Mouse (Mus musculus): Measurements from ENCODE around the gene Cyba. TPM values are rescaled to one million over a fixed set of nuclear protein-coding genes. Genes with fewer than 3 reads are reported as not detected.

The Cyba gene
- polyA plus RNA-seq, 1 experiment from 2014 or later, result 220 TPM

DNA sequence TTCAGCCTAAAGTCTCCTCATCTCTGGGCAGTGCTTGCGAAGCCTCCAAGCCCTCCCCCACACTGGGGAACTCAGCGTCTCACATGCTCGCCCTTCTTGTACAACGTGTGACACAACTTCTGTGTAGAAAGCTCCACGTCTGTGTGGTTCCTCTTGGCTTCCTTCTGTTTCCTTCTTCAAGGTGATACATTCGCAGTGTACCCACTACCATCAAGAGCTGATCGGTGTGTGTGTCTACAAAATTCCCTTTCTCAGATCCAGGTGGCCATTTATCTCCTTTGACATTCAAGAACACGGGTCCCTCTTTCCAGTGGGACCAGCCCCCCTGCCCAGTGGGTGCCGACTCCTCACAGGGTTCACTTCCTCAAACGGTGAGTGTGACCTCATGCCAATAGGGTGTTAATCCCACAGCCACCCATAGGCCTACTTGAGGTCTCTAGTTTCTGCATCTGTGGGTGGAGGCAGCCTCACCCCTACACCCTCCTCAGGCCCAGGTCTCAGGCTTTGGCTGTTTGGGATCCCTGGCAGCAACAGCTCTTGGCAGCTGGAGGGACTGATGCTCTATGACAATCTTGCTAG, 2.6 kb downstream of the Cyba start:
- no peak for TF ChIP-seq EP300 (IDR thresholded peaks at IDR 0.05; ENCODE audit: low read depth)
- TF ChIP-seq CTCF (IDR thresholded peaks at IDR 0.05; ENCODE audit: low read depth), result peak; percentile 42; the same call in 1 of the 2 replicates

DNA sequence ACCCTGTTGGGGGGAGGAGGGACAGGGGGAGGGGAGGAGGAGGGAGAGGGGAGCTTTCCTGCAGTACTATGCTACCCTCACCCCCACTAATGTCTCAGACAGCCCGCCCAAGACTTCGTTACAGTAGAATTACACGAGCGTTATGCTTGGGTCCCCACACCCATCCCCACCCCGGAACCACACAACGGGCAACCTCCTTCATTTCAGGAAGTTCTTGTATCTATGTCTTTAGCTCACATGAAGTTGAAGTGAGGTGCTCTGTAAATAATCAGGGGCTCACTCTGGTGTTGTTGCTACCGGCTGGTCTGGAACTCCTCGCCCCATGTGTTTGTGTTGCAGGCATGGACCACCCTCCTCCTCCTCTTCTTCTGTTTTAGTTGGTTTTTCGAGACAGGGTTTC, 4.6 kb downstream of the Cyba start:
- peak overlapping the region; percentile 26; the same call in 1 of the 2 replicates for H3K4me2 ChIP-seq (ENCODE audit: low read depth, low read length)
- ATAC-seq, result no peak
- H3K9ac ChIP-seq (replicated peaks), result no peak overlapping the region
- no peak overlapping the region for H3K4me3 ChIP-seq (ENCODE audit: low read depth, low read length)
- H3K27me3 ChIP-seq (ENCODE audit: insufficient read depth, low read length), result no peaks in the 10 kb centered on the region
- no peaks in the 10 kb centered on the region for H3K9me3 ChIP-seq (ENCODE audit: low read length)
- no peak for DNase-seq
- 64% methylated on average over 9 of the region's 9 CpGs for WGBS (ENCODE audit: insufficient replicate concordance)
- peaks cover 21% of the 10 kb centered on the region for H3K4me1 ChIP-seq (ENCODE audit: insufficient read depth)
- peak overlapping the region; percentile 24; the same call in 1 of the 2 replicates for H3K27ac ChIP-seq (ENCODE audit: low read depth)
- TF ChIP-seq CTCF (IDR thresholded peaks at IDR 0.05; ENCODE audit: low read depth) (no peak), EP300 (IDR thresholded peaks at IDR 0.05; ENCODE audit: low read depth) (no peak)
- H3K36me3 ChIP-seq (replicated peaks; ENCODE audit: insufficient read depth, low read length), result peaks cover 19% of the 10 kb centered on the region

More for the DNA sequence above, 2.6 kb downstream of the Cyba start:
- ATAC-seq, result peak; percentile 62
- Histone ChIP-seq H3K27me3 (ENCODE audit: insufficient read depth, low read length) (no peaks in the 10 kb centered on the region), H3K4me2 (ENCODE audit: low read depth, low read length) (peak overlapping the region; percentile 90), H3K4me3 (ENCODE audit: low read depth, low read length) (no peak overlapping the region), H3K9ac (replicated peaks) (peak overlapping the region; percentile 21; the same call in 1 of the 2 replicates), H3K9me3 (ENCODE audit: low read length) (no peaks in the 10 kb centered on the region), H3K27ac (ENCODE audit: low read depth) (peak overlapping the region; percentile 94), H3K4me1 (ENCODE audit: insufficient read depth) (peaks cover 28% of the 10 kb centered on the region), H3K36me3 (replicated peaks; ENCODE audit: insufficient read depth, low read length) (peaks cover 14% of the 10 kb centered on the region)
- 41% methylated on average over 10 of the region's 10 CpGs for WGBS (ENCODE audit: insufficient replicate concordance)
- peak; percentile 58 for DNase-seq

DNA sequence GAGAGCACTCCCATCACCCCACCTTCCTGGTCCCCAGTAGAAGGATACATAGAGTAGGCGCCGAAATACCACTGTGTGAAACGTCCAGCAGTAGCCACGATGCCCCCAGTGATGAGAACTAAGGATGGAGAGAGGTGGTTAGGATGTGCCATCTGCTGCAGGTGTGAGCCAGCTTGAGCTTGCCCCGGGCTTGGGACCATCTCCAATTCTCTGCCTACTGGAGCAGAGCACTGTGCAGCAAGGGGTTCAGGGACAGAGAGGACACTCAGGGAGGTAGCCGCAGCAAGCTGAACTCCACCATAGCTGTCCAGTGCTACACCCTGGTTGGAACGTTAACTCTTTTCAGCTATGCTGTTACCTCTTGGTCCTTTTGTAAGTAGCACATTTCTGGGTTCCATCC, 5.1 kb downstream of the Cyba start:
- 78% methylated on average over 7 of the region's 7 CpGs for WGBS (ENCODE audit: insufficient replicate concordance)
- H3K27ac ChIP-seq (ENCODE audit: low read depth), result peak overlapping the region; percentile 12; the same call in 1 of the 2 replicates
- no peak overlapping the region for H3K4me3 ChIP-seq (ENCODE audit: low read depth, low read length)
- H3K4me2 ChIP-seq (ENCODE audit: low read depth, low read length), result peak overlapping the region; percentile 26; the same call in 1 of the 2 replicates
- DNase-seq, result no peak
- ATAC-seq, result no peak
- H3K9me3 ChIP-seq (ENCODE audit: low read length), result no peaks in the 10 kb centered on the region
- no peak for TF ChIP-seq CTCF (IDR thresholded peaks at IDR 0.05; ENCODE audit: low read depth)
- TF ChIP-seq EP300 (IDR thresholded peaks at IDR 0.05; ENCODE audit: low read depth), result no peak
- H3K9ac ChIP-seq (replicated peaks), result no peak overlapping the region
- peaks cover 15% of the 10 kb centered on the region for H3K4me1 ChIP-seq (ENCODE audit: insufficient read depth)
- H3K36me3 ChIP-seq (replicated peaks; ENCODE audit: insufficient read depth, low read length), result peaks cover 19% of the 10 kb centered on the region
- no peaks in the 10 kb centered on the region for H3K27me3 ChIP-seq (ENCODE audit: insufficient read depth, low read length)

DNA sequence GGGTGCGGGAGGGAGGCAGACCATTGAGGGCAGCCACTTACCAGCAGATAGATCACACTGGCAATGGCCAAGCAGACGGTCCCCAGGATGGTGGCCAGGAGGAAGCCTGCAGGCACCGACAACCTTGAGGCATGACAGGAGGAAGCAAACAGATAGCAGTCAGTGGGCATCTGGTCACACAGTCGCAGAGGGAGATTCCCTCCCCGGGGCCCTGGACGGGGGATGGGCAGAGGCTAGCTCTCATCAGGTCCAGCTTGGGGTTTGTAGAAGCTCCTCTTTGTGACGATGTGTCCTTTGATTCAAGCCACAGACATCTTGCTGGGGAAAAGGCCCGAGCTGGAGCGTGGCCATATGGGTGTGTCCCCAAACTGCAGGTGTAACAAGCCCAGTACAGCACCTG, 6.6 kb downstream of the Cyba start:
- Histone ChIP-seq H3K9ac (replicated peaks) (no peak overlapping the region), H3K27ac (ENCODE audit: low read depth) (no peak overlapping the region), H3K9me3 (ENCODE audit: low read length) (no peaks in the 10 kb centered on the region), H3K4me2 (ENCODE audit: low read depth, low read length) (no peak overlapping the region), H3K4me1 (ENCODE audit: insufficient read depth) (peaks cover 5% of the 10 kb centered on the region; the same call in 1 of the 2 replicates), H3K4me3 (ENCODE audit: low read depth, low read length) (no peak overlapping the region), H3K36me3 (replicated peaks; ENCODE audit: insufficient read depth, low read length) (peaks cover 19% of the 10 kb centered on the region), H3K27me3 (ENCODE audit: insufficient read depth, low read length) (no peaks in the 10 kb centered on the region)
- TF ChIP-seq CTCF (IDR thresholded peaks at IDR 0.05; ENCODE audit: low read depth), result no peak
- no peak for TF ChIP-seq EP300 (IDR thresholded peaks at IDR 0.05; ENCODE audit: low read depth)
- no peak for DNase-seq
- WGBS (ENCODE audit: insufficient replicate concordance), result 64% methylated on average over 9 of the region's 9 CpGs
- ATAC-seq, result no peak

DNA sequence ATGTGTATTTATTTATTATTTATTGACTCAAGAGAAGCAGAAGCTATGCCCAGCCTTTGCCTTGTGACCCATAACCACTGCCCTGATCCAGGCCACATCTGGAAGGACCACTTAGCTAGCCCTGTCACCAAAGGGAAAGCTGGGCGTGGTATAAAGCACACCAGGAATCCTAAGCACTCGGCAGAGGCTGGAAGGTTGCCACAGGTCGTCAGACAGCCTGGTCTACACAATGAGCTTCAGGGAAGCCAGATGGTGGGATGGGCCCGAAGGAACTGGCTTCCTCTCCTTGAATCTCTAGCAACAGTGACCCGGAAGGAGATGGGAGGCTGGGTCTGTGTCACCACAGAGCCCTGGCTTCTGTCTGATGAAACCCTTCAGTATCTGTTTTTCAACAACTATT, 9.1 kb downstream of the Cyba start:
- TF ChIP-seq EP300 (IDR thresholded peaks at IDR 0.05; ENCODE audit: low read depth), result no peak
- no peak for TF ChIP-seq CTCF (IDR thresholded peaks at IDR 0.05; ENCODE audit: low read depth)
- DNase-seq, result no peak
- H3K27ac ChIP-seq (ENCODE audit: low read depth), result no peak overlapping the region
- H3K4me1 ChIP-seq (ENCODE audit: insufficient read depth), result no peaks in the 10 kb centered on the region; the same call in 1 of the 2 replicates
- no peak for ATAC-seq
- no peaks in the 10 kb centered on the region for H3K27me3 ChIP-seq (ENCODE audit: insufficient read depth, low read length)
- no peak overlapping the region for H3K4me2 ChIP-seq (ENCODE audit: low read depth, low read length)
- no peak overlapping the region for H3K4me3 ChIP-seq (ENCODE audit: low read depth, low read length)
- no peaks in the 10 kb centered on the region for H3K9me3 ChIP-seq (ENCODE audit: low read length)
- no peak overlapping the region for H3K9ac ChIP-seq (replicated peaks)
- 56% methylated on average over 5 of the region's 5 CpGs for whole genome bisulfite sequencing (ENCODE audit: insufficient replicate concordance)
- H3K36me3 ChIP-seq (replicated peaks; ENCODE audit: insufficient read depth, low read length), result peaks cover 22% of the 10 kb centered on the region

DNA sequence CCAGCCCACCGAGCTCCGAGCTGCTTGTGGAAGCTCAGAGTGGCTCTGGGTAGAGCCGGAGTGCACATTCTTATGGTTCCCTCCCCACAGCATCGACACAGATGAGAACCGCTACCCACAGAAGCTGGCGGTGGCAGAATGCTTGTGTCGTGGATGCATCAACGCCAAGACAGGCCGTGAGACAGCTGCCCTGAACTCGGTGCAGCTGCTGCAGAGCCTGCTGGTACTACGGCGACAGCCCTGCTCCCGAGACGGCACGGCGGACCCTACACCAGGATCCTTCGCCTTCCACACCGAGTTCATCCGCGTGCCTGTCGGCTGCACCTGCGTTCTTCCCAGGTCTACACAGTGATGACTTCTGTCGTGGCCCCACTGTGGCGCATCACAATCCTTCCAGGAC, 9.5 kb downstream of the Cyba start:
- 86% methylated on average over 24 of the region's 24 CpGs for WGBS (ENCODE audit: insufficient replicate concordance)
- Histone ChIP-seq H3K9ac (replicated peaks) (no peak overlapping the region), H3K36me3 (replicated peaks; ENCODE audit: insufficient read depth, low read length) (peaks cover 22% of the 10 kb centered on the region), H3K27me3 (ENCODE audit: insufficient read depth, low read length) (no peaks in the 10 kb centered on the region), H3K4me3 (ENCODE audit: low read depth, low read length) (no peak overlapping the region), H3K9me3 (ENCODE audit: low read length) (no peaks in the 10 kb centered on the region), H3K4me2 (ENCODE audit: low read depth, low read length) (no peak overlapping the region), H3K4me1 (ENCODE audit: insufficient read depth) (no peaks in the 10 kb centered on the region), H3K27ac (ENCODE audit: low read depth) (no peak overlapping the region)
- TF ChIP-seq EP300 (IDR thresholded peaks at IDR 0.05; ENCODE audit: low read depth), result no peak
- TF ChIP-seq CTCF (IDR thresholded peaks at IDR 0.05; ENCODE audit: low read depth), result no peak
- ATAC-seq (no peak), DNase-seq (no peak)

All from liver, postnatal 0 days (tissue).